Mouse (Mus musculus): Measurements from ENCODE around the gene Rab11b. TPM values are rescaled to one million over a fixed set of nuclear protein-coding genes. Genes with fewer than 3 reads are reported as not detected.
"Not testable (repeated sequence)": the region's sequence is repeated elsewhere in the genome, so short reads cannot be mapped to it uniquely, and the experiment has no call there.

Rab11b gene
- total RNA-seq, 2 experiments from 2014 or later, result 341 to 345 TPM

- no peak for DNase-seq (ENCODE audit: low spot score in 2 of 2)
Measured at GRCm38 (mm10) chr17:33773426-33773825, 13.1 kb upstream of the Rab11b start.

- DNase-seq (ENCODE audit: low spot score in 2 of 2), result no peak
Measured at GRCm38 (mm10) chr17:33771617-33772016, 11.3 kb upstream of the Rab11b start.

GRCm38 (mm10) chr17:33766389-33766788 is 6.1 kb upstream of the Rab11b start:
- DNase-seq (ENCODE audit: low spot score in 2 of 2), result no peak

GRCm38 (mm10) chr17:33759767-33760254 is 519 bp downstream of the Rab11b start:
- DNase-seq (ENCODE audit: low spot score in 2 of 2), result peak; percentile 81 to 89

- DNase-seq (ENCODE audit: low spot score in 2 of 2), result no peak
Measured at GRCm38 (mm10) chr17:33757231-33757630, 3.1 kb downstream of the Rab11b start.

- DNase-seq (ENCODE audit: low spot score in 2 of 2), result no peak
Measured at GRCm38 (mm10) chr17:33756108-33756790, 4.1 kb downstream of the Rab11b start.

- DNase-seq (ENCODE audit: low spot score in 2 of 2), result no peak
Measured at GRCm38 (mm10) chr17:33755418-33756107, 4.8 kb downstream of the Rab11b start.

- DNase-seq (ENCODE audit: low spot score in 2 of 2), result no peak
Measured at GRCm38 (mm10) chr17:33754656-33755055, 5.7 kb downstream of the Rab11b start.

GRCm38 (mm10) chr17:33752297-33752696 is 8.0 kb downstream of the Rab11b start:
- DNase-seq (ENCODE audit: low spot score in 2 of 2), result no peak

GRCm38 (mm10) chr17:33751181-33751580 is 9.1 kb downstream of the Rab11b start:
- no peak for DNase-seq (ENCODE audit: low spot score in 2 of 2)

- DNase-seq (ENCODE audit: low spot score in 2 of 2), result no peak
Measured at GRCm38 (mm10) chr17:33749451-33749850, 10.9 kb downstream of the Rab11b start.

GRCm38 (mm10) chr17:33746011-33746410 is 14.3 kb downstream of the Rab11b start:
- DNase-seq (ENCODE audit: low spot score in 2 of 2), result peak in 1 of 2 experiments; percentile 34

- DNase-seq (ENCODE audit: low spot score in 2 of 2), result no peak
Measured at GRCm38 (mm10) chr17:33744686-33745384, 15.5 kb downstream of the Rab11b start.

- DNase-seq (ENCODE audit: low spot score in 2 of 2), result no peak
Measured at GRCm38 (mm10) chr17:33742420-33742819, 17.9 kb downstream of the Rab11b start.

- DNase-seq (ENCODE audit: low spot score in 2 of 2), result not testable (repeated sequence)
Measured at GRCm38 (mm10) chr17:33733526-33733925, 26.8 kb downstream of the Rab11b start.

GRCm38 (mm10) chr17:33732556-33733083 is 27.7 kb downstream of the Rab11b start:
- not testable (repeated sequence) for DNase-seq (ENCODE audit: low spot score in 2 of 2)

- peak in 1 of 2 experiments; percentile 25 for DNase-seq (ENCODE audit: low spot score in 2 of 2)
Measured at GRCm38 (mm10) chr17:33729215-33729614, 31.1 kb downstream of the Rab11b start.

GRCm38 (mm10) chr17:33728396-33728795 is 31.9 kb downstream of the Rab11b start:
- no peak for DNase-seq (ENCODE audit: low spot score in 2 of 2)

GRCm38 (mm10) chr17:33719736-33720378 is 40.5 kb downstream of the Rab11b start:
- DNase-seq (ENCODE audit: low spot score in 2 of 2), result no peak

GRCm38 (mm10) chr17:33718944-33719725 is 41.2 kb downstream of the Rab11b start:
- DNase-seq (ENCODE audit: low spot score in 2 of 2), result no peak
